ENCODE assay signal across 8 mouse cellular contexts in the genomic region with DNA sequence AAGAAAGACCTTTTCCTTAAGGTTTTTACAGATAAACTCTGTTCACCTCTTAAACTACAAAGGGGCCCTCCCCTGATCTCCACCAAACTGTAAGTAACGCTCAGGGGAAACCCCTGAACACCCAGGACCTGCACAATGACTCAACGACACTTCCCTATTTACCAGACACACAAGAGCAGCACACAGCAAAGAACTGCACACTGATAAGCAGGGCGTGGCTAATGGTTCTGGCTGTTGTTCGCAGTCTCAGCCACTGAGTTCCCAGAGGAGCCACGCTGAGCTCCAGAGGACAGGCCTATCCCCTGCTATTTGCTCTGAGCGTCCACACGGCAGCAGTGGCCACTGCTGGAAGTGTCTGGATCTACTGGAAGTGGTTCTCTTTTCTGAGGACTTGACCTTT.
DNase-seq lines count a peak whose midpoint lies in the region; ATAC-seq and TF ChIP-seq lines count a peak whose summit lies in the region.

No protein-coding gene starts in this region.

- TF ChIP-seq POLR2A in heart, adult 2 months (IDR thresholded peaks at IDR 0.05; ENCODE audit: insufficient read depth, low read depth, low read length) = peak; percentile 41; the same call in 1 of the 2 replicates

- H3K36me3 ChIP-seq in heart, adult 2 months (ENCODE audit: control insufficient read depth, insufficient read depth, low read length) = no peaks in the 10 kb centered on the region
- no peaks in the 10 kb centered on the region for H3K36me3 ChIP-seq in kidney, embryonic 15.5 days

- peak; percentile 42 for TF ChIP-seq CTCF in layer of hippocampus, adult 2 months (conservative IDR thresholded peaks at IDR 0.05)
- peak; percentile 65 for TF ChIP-seq CTCF in heart, adult 2 months (IDR thresholded peaks at IDR 0.05)

- ATAC-seq in kidney, embryonic 15.5 days (replicated peaks; ENCODE audit: low FRiP score) = peak; percentile 79
- peak; percentile 87 for ATAC-seq in megakaryocyte progenitor cell, adult 5-6 weeks (replicated peaks; ENCODE audit: poor library complexity)

- no peak overlapping the region for H3K27ac ChIP-seq in layer of hippocampus, adult 2 months
- H3K27ac ChIP-seq in heart, adult 2 months = peak overlapping the region; percentile 3; the same call in 1 of the 2 replicates
- H3K27ac ChIP-seq in kidney, embryonic 15.5 days = no peak overlapping the region

- no peaks in the 10 kb centered on the region for H3K79me2 ChIP-seq in heart, adult 2 months (replicated peaks; ENCODE audit: control insufficient read depth, insufficient read depth, low read length)

- no peaks in the 10 kb centered on the region for H3K27me3 ChIP-seq in heart, adult 2 months (ENCODE audit: control insufficient read depth, insufficient read depth, low read length)
- no peaks in the 10 kb centered on the region for H3K27me3 ChIP-seq in kidney, embryonic 15.5 days

- H3K9me3 ChIP-seq in kidney, embryonic 15.5 days (replicated peaks) = no peaks in the 10 kb centered on the region

- H3K9ac ChIP-seq in heart, adult 2 months (ENCODE audit: low read depth, low read length) = no peak overlapping the region
- no peak overlapping the region for H3K9ac ChIP-seq in kidney, embryonic 15.5 days

- WGBS in heart, adult 2 months = 7% methylated on average over 7 of the region's 7 CpGs
- WGBS in kidney, embryonic 15.5 days = 48% methylated on average over 7 of the region's 7 CpGs

- DNase-seq in layer of hippocampus, adult 2 months (ENCODE audit: low spot score in 2 of 2) = no peak
- DNase-seq in layer of hippocampus, adult 9-10 months (ENCODE audit: low spot score) = no peak
- peak; percentile 87 for DNase-seq in c-Kit-positive CD71-positive TER-119-negative erythroid progenitor cells, embryonic 14.5 days (ENCODE audit: low read depth)
- DNase-seq in heart, adult 2 months = peak; percentile 60 to 79
- DNase-seq in spleen, postnatal 10 days (ENCODE audit: low spot score in 2 of 2) = peak; percentile 26 to 65
- DNase-seq in left cerebral cortex, adult 11 months (ENCODE audit: low spot score) = no peak

- H3K4me3 ChIP-seq in layer of hippocampus, adult 2 months = no peak overlapping the region
- no peak overlapping the region for H3K4me3 ChIP-seq in heart, adult 2 months
- no peak overlapping the region for H3K4me3 ChIP-seq in kidney, embryonic 15.5 days (replicated peaks)

- intact Hi-C loops in heart, adult 2 months (cut with DNase I) = loop anchor here (2.0 kb wide), 1 partner anchor 77 kb away; a partner anchor contains a TSS

- TF ChIP-seq EP300 in heart, adult 2 months (IDR thresholded peaks at IDR 0.05; ENCODE audit: insufficient read depth, low read depth, low read length) = no peak

- no peak overlapping the region for H3K4me2 ChIP-seq in kidney, embryonic 15.5 days

- peaks cover 8% of the 10 kb centered on the region for H3K4me1 ChIP-seq in heart, adult 2 months (ENCODE audit: control insufficient read depth, insufficient read depth, low read length)
- H3K4me1 ChIP-seq in kidney, embryonic 15.5 days = peaks cover 9% of the 10 kb centered on the region

Comparison
In these comparisons a context has a peak if more than half of its experiments do, and no peak if none do; other contexts are left out.
1. DNase-seq: peak in c-Kit-positive CD71-positive TER-119-negative erythroid progenitor cells, embryonic 14.5 days (single experiment), heart, adult 2 months (2 of 2) and spleen, postnatal 10 days (2 of 2); none in layer of hippocampus, adult 2 months (0 of 2), layer of hippocampus, adult 9-10 months (single experiment) and left cerebral cortex, adult 11 months (single experiment).